Mouse (Mus musculus) mesoderm, embryonic 11.5 days (tissue): ENCODE measurements around the gene Sh3bgrl2.

ENCODE experiments used
- DNase-seq: peaks from one replicate; pipeline ENCODE4 v3.0.0-alpha.2; 2012; ENCODE audit warnings: low read depth, low spot score

Gene Sh3bgrl2

GRCm38 (mm10) chr9:83589063-83589462 lies 40.9 kb downstream of the Sh3bgrl2 start:
- no peak for DNase-seq

DNA sequence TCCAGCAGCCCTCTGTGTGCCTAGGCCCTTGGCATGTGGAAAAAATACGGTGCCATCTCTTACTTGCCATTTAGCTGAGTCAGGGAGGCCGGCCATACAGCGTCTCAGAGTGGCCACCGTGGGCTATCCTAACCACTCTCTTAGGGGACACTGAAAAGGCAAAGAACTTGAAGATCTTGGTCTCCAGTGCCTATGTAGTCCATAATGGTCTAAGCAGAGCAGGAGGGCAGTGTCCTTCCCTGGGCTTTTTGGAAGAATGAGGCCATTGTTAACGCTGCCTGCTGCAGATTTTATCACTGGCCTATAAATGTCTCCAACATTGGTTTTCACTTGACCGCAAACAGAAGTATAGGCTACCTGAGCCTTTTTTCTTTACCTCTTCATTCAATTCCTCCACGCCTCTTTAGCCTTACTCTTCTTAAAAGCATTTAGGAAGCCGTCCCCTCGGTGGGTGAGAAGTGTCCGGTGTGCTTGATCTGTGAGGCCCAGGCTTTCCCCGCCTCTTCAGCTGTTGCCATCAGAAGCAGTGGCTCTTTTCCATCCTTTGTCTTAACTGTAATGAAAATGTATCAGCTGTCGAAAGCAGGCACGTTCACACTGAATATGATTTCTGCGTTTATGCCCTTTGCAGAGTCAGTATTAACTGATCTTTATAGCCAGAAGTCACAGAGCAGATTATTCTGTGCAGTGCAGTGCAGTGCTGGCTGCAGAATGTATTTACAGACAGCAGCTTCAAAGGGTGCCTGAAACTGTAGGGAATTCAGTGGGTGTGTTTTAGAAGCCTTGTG lies 41.7 kb downstream of the Sh3bgrl2 start:
- no peak for DNase-seq

- DNase-seq, result no peak
Measured at GRCm38 (mm10) chr9:83591848-83592456, 43.8 kb downstream of the Sh3bgrl2 start.

DNA sequence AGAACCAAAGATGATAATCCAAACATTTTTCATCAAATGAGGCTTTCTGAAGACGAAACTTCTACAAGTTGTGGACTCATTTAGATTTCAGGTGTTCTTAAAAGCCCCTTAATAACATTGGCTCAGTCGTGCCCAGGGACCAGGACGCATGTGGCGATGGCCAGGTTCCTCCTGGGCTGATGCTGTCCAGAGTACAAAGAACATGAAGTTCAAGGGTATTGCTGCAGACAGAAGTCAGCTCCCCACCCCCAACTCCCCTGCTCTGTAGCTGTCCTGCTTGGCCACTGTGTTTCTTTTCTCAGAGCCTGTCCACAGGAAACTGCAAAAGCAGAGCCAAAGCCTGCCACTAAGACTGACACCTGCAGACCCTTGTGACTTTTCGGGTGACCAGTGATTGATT lies 45.7 kb downstream of the Sh3bgrl2 start:
- DNase-seq, result no peak

DNA sequence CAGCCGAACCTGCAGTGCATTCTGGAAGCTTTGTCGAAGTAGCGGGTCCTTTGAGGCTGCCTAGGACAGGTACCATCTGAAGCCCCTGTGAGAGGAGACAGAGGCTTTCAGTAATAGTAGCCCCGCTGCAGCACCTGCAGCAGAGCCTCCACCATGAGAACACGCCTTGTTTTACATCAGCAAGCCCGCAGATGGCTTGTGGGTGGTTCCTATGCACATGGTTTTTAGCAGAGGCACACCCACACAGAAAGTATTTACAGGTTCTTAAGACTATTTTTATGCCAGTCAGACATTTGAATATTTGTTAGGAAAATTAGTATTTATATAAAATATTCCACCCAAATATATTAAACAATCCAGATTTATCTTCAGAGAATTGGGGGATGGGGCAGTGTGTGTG lies 48.0 kb downstream of the Sh3bgrl2 start:
- DNase-seq, result no peak

DNA sequence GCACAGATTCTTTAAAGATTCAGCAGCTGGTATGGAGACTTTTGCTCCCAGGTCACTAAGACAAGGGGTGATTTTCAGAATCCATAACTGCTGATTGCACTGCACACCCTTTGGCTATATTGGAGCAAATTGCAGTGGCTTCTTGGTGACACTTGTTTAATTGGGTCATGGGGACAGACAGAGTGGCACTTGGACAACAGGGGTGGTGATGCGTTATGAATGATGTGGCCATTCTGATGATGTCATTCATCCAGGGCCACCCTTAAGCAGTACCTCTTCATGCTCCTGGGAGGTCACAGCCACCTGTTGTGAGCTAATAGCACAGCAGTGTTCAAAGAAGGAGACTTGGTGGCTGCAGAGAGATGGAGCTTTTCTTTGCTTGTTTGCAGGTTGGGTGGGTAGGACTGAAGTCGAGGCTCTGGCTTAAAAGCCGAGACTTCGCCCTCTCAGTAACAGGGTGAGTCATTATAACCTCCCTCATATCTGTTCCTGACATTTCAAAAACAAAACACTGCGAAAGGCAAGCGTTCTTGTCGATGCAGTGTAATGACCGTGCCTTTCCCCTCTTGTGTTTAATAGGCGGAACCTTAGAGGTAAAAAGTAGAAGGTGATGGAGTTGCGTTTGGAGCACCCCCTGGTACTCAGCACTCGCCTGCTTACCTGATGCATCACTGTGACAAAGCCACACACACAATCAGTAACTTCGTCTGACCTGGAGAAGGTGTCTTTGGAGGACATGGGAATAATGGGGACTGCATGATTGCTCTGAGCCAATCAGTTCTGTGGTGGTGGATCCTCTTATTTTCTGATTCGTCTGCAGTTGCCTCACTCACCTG lies 48.7 kb downstream of the Sh3bgrl2 start:
- DNase-seq, result no peak

- no peak for DNase-seq
Measured at GRCm38 (mm10) chr9:83598047-83598446, 49.9 kb downstream of the Sh3bgrl2 start.

GRCm38 (mm10) chr9:83599505-83599904 lies 51.4 kb downstream of the Sh3bgrl2 start:
- no peak for DNase-seq

GRCm38 (mm10) chr9:83600286-83601048 lies 52.3 kb downstream of the Sh3bgrl2 start:
- peak; percentile 28 for DNase-seq

DNA sequence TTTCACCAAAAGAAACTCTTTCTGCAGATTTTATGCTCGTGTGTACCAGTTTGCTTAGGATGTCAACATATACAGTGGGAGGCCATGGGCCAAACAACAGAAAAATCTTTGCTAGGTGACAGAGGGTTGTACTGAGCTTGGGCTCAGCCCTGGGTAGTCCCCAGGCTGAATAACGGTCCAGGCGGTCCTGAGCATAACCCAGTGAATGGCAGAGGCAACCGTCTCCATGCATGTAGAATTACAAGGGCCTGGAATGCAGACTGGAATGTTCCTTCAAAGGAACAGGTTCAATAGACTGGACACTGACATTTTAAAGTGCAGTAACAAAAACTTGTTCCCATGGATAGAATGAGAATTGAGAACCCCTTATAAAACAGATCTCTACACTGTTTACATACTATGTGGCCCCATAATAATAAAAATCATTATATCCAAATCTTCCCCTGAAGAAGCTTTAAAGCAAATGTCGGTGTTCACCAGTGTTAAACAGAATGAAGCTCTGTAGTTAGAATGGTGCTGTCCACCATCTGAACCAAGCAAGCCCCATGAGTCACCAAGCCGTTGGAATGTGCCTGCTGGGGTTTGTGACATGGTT lies 54.1 kb downstream of the Sh3bgrl2 start:
- peak; percentile 56 for DNase-seq

DNA sequence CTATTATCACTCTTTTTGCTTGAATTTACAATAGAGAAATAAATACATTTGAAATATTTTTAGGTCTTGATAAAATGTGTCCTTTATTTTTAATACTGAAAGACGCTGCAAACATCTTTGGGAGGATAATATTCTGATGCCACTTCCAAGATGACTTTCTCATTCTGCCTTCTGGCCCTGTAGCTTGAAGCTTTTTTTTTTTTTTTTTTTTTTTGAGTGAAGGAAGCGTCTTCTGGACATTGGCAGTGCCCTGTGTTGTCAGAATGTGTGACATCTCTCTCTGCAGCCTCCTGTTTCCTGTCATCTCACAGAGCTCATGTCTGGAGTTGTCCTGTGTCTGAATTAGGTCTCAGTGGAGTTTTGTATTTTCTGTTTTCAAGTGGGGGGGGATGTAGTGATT lies 55.0 kb downstream of the Sh3bgrl2 start:
- no peak for DNase-seq

- DNase-seq, result peak; percentile 62
Measured at GRCm38 (mm10) chr9:83605886-83606640, 57.9 kb downstream of the Sh3bgrl2 start.

DNA sequence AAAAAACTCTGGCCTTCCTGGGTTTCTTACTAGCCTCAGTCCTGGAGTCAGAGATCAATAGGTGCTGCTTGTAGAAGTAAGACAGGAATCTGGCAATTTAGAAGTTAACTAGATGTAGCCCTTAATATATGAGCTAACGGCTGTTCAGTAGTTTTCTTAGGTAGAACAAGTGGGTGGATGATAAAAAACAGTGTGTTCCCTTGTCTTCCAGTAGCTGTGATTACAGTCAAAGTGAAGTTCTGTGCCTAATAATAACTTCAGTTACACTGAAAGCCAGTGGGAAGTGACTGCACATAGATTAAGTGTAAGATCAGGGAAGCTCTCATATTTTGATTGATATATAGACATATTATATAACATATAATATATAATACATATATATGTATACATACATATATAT lies 60.0 kb downstream of the Sh3bgrl2 start:
- DNase-seq, result no peak

- peak; percentile 91 for DNase-seq
Measured at GRCm38 (mm10) chr9:83609422-83610297, 61.5 kb downstream of the Sh3bgrl2 start.

- DNase-seq, result no peak
Measured at GRCm38 (mm10) chr9:83615912-83616585, 67.9 kb downstream of the Sh3bgrl2 start.

- no peak for DNase-seq
Measured at GRCm38 (mm10) chr9:83616586-83617081, 68.5 kb downstream of the Sh3bgrl2 start.

DNA sequence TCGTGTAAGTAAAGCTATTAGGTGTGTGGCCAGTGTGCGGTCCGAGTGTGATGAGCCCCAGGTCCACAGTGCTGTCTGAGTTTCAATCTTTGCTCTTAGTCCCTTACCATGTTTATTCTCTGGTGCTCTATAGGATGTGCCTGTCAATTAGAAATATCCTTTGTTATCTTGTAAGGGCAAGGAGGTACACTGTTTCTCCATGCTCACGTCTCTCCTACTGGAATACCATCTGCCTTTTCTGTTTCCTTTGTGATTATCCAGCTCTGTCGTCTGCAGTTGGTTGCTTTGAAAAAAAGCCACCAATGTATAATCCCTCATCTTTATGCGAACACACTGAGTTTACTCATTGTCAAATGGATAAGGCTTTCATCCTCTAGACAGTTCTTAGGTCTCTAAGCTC lies 75.3 kb downstream of the Sh3bgrl2 start:
- DNase-seq, result no peak

- DNase-seq, result no peak
Measured at GRCm38 (mm10) chr9:83624193-83624592, 76.1 kb downstream of the Sh3bgrl2 start.

GRCm38 (mm10) chr9:83625085-83625484 lies 77.0 kb downstream of the Sh3bgrl2 start:
- DNase-seq, result no peak
